Mouse (Mus musculus) brain, embryonic 14.5 days (tissue): Measurements from ENCODE around the gene Zfp536. TPM values are rescaled to one million over a fixed set of nuclear protein-coding genes. Genes with fewer than 3 reads are reported as not detected.
A peak's percentile ranks its signal among the peaks of the same experiment; 100 is the strongest.

ENCODE experiments used
- DNase-seq: peaks from one replicate; pipeline ENCODE4 v3.0.0-alpha.2; 2011; ENCODE audit warnings: low read depth
- CTCF ChIP-seq: fragments of 200-500 bp; IDR thresholded peaks from 2 replicates; pipeline ENCODE4 v1.5.1; 2012; ENCODE audit warnings: inconsistent platforms, mild to moderate bottlenecking, moderate library complexity, borderline replicate concordance; ENCODE audit not compliant: insufficient read depth, insufficient read length; ENCODE audit errors: extremely low read depth
- POLR2A ChIP-seq: fragments of 200-500 bp; IDR thresholded peaks from 2 replicates; pipeline ENCODE4 v1.6.1; 2012; ENCODE audit warnings: mild to moderate bottlenecking, inconsistent platforms, borderline replicate concordance; ENCODE audit not compliant: poor library complexity, insufficient read depth, insufficient read length, severe bottlenecking; ENCODE audit errors: extremely low read depth
- polyA plus RNA-seq: library from polyadenylated mRNA; depleted of rRNA; stranded (reverse); fragments of >200 nt; gene quantifications from 2 replicates; pipeline ENCODE4 v1.2.3, GENCODE M21; 2012; rRNA removed

Gene Zfp536
- polyA plus RNA-seq, result 21.2 and 30.4 TPM in 2 replicates

DNA sequence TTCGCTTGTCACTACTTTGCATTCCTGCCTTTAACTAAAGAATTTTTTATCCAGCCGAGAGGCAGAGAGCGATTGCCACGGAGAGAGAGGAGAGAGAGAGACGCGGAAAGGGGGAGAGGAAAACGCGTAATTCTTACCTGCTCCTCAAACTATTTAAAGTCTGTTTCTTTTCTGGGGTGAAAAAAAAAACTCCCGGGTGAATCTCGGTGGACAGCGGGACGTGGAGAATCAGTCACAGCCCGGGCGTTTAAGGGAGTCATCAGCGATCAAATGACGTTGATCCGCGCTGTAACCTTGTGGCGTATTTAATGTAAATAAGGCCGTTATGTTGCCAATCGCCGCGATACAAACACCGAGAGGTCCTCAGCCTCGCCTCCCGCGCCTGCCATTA, at the start of gene Zfp536:
Zfp536 (minus strand) TSS at position 330 of the 391 bp plus-strand sequence.
- no peak for TF ChIP-seq POLR2A
- no peak for TF ChIP-seq CTCF
- DNase-seq, result peak; percentile 71

DNA sequence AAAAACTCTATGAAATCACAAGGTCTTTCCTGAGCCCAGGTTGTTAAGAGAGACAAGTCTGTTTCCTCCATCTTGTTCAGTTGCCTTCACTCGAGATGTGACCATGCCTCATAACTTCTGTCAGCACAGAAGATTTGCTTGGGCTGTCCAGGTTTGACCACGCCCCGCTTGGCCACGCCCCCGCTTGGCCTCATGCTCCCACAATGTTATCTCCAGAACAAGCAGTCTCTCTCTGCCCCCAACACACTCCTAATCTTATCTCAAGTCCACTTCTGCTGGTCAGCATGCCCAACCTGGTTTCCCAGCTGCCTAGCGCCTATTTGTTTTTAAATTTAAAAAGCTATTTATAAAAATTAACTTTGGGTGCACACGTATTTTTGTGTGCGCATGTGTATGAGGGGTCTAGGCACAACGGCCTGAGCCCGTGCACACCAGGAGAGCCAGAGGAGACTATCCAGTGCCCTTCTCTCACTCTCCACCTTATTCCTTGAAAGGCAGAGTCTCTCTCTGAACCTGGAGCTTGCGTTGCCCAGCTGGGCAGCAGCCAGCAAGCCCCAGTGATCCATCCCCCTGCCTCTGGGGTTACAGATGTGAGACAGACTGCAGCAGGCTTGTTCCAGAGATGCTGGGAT, 47.3 kb upstream of the Zfp536 start:
- TF ChIP-seq POLR2A, result no peak
- TF ChIP-seq CTCF, result no peak
- DNase-seq, result no peak

DNA sequence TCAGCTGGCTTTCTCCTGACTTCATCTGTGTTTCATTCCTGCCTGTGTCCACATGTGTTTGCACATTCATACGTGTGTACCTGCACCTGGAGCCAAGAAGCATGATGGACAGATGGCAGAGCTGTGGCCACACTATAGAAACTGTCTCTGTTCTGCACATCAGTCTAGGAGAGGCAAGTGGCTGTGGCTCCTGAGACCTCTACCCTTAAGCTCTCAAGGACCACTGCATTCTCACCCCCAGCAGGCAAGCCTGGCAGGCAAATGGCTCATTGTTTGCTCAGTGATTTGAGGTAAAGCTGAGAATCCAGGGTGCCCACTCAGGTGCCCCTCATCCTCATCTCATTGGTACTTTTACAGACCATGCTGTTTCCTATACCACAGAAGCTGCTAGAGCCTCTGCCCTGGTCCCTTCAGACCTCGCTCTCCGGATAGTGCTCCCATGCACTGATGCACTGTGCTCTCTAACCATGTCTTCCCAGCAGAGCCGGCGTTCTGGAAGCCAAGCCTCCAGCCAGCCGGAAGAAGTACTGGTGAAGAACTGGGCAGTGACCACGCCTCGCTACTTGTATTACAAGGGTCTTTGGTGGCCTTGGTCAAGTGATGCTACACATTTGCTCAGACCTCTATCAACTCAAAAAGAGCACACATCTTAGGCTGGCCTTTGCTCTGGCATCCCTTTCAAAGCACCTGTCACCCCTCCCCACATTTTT, 45.3 kb upstream of the Zfp536 start:
- no peak for TF ChIP-seq POLR2A
- no peak for TF ChIP-seq CTCF
- no peak for DNase-seq

DNA sequence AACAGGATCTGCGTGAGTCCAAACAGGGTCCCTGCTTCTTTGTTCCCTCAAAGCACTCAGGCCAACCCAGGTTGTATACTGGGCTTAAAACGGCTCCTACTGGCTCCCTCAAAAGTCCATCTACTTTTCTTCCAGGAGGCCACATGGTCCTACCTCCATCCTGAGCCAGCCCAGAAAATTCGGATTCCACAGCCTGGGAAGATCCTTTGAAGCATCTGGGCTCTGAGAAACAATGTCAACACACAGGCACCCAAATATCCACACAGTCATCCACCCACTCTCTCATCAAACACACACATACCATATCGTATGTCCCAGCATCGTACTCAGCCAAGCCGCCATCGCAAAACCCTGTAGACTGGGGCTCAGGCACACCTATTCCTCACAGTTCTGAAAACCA, 43.5 kb upstream of the Zfp536 start:
- no peak for DNase-seq
- TF ChIP-seq CTCF (no peak), POLR2A (no peak)

DNA sequence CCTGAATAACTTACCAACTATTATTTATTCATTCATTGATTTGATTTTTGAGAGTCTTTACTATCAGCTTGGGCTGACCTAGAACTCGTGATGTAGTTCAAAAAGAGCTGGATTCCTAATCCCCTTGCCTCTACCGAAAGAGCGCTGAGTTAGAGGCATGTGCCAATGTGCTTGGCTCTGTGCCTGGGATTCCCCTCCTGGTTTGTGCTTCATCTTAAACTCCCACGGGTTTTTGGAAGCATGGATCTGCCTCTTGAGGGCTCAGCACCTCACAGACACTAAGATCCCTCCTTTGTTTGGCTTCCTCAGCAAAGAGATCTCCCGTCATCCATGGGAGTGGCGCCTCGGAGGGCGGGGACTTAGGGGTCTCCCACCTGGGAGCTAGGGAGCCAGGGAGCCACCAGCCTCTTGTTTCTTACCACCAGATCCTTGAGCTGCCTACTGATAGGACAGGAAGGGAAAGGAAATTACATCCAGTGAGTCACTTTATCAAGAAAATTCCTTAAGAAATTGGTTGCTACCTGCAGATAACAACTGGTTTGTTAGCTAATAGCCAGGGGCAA, 41.5 kb upstream of the Zfp536 start:
- DNase-seq, result peak; percentile 14
- TF ChIP-seq POLR2A, result no peak

DNA sequence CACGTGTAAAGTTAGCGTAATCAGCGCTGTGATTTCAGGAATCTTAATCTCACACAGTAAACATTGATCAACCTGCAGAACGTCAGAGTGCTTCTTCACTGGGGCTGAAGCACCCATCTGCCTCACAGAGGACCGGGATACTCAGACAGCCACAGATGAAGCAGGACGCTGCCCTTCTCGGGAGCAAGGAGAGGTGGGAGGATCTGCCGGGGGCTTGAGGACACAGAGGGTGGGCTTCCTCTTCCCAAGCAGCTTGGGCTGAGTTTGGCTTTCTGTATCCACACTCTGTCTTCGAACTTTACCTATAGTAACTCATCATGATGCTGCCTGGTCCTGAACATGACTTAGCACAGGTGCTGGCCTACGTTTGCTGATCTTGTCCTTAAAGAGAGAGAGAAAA, 40.2 kb upstream of the Zfp536 start:
- TF ChIP-seq CTCF (no peak), POLR2A (no peak)
- no peak for DNase-seq

DNA sequence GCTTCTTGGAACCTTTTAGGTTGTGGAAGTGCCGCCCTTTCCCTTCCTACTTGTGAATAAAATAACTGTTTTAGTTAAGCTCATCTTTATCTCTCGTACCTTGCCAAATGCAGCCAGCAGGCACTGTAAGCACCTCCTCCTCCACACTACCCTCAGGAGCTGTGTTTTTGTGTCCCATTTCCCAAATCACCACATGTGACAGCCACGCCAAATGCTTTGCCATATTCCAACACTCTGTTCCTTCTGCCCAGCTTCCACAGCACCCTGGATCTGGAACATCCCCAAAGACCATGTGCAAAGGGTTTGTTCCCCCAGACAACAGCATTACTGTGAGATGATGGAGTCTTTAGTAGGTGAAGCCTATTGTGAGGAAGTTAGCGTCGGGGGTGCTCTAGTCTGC, 36.5 kb upstream of the Zfp536 start:
- no peak for DNase-seq
- no peak for TF ChIP-seq POLR2A
- TF ChIP-seq CTCF, result no peak

DNA sequence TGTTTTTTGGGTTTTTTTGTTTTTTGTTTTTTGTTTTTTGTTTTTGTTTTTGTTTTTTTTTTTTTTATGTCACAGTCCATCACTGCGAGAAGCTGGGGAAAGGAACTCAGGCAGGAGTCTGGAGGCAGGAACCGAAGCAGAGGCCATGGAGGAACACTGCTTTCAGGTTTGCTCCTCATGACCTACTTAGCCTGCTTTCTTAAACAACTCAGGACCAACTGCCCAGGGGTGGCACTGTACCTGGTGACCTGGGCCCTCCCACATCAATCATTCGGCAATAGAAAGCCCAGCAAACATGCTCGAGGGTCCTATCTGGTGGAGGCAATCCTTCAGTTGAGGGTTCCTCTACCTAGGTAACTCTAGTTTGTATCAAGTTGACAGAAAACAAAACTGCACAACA, 35.6 kb upstream of the Zfp536 start:
- TF ChIP-seq CTCF, result no peak
- DNase-seq, result no peak

DNA sequence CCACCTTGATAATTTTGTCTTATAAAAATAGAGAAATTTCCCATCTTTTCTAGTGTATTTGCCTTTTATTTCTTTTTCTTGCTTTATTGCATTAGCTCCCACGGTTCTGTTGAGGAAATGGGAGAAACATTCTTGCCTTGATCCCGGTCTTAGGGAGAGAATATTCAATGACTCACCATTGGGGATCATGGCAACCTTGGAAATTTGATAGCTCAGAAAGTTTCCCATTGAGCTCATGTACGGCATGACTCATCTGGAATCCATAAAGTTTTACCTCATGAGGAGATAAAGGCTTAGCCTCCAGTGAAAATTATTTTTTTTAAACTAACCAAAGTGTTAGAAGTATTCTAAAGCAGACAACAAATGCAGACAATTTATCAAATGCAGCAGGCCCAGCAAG, 27.7 kb upstream of the Zfp536 start:
- no peak for DNase-seq
- TF ChIP-seq CTCF, result no peak

DNA sequence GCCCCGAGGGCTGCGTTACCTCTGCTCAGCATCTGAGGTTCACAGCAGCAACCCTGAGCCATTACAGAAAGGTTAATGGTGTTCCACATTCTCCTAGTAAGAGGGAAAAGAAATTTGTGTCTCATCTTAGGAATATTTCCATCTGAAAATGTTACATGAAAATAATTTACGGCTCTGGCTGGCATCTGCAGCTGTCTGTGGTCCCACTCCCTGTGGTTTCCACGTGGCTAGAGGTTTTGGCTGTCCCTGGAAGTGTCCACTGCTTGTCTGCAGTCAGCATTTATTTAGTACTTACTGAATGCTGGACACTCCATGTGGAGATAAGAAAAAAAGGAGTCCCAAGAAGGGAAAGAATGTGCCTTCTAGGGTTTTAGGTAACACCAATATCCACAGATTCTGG, 15.3 kb upstream of the Zfp536 start:
- no peak for TF ChIP-seq POLR2A
- no peak for TF ChIP-seq CTCF
- no peak for DNase-seq

DNA sequence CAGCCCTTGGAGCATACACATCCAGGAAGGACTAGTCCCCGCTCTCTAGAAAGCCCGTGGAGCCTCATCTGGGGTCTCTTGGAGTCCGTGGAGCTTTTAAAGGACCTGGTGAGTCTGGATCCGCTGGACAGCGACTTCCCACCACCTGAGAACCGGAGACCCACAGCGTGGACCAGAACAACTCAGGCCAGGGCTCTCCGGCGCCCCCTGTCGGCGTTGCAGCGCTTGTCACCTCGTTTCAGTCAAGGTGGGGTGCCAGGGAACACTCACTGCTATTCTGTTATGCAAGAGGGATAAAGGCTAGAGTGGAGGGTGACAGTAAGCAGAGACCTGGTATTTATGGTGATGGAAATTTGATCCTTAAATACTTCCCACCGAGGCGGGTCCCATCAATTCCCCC, 2.1 kb upstream of the Zfp536 start:
- DNase-seq, result peak; percentile 68

DNA sequence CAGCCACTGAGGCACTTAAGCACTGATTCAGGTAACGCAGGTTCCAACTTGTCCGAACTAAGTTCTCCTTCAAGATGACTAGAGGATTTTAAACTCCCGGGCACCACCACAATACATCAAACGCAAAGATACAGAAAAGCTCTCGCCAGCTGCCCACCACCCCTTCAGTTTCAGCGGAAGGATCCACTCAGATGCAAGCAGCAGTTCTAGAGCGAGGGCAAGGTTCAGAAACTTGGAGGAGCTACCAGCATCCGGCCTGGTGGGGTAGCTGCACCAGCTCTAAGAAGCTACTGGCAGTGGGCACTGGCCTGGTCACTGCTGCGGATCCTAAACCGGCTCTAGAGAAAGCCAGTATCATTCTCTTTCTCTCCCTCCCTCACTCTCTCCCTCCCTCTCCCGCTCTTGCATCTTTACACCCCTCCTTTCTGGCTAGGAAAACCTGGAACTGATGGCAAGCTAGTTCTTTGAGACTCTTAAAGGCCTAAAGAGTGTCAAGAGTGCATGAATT, 1.1 kb upstream of the Zfp536 start:
- DNase-seq, result peak; percentile 40
- TF ChIP-seq CTCF (no peak), POLR2A (no peak)

More for the DNA sequence above, 2.1 kb upstream of the Zfp536 start:
- TF ChIP-seq CTCF, result peak; percentile 90
- TF ChIP-seq POLR2A, result no peak

DNA sequence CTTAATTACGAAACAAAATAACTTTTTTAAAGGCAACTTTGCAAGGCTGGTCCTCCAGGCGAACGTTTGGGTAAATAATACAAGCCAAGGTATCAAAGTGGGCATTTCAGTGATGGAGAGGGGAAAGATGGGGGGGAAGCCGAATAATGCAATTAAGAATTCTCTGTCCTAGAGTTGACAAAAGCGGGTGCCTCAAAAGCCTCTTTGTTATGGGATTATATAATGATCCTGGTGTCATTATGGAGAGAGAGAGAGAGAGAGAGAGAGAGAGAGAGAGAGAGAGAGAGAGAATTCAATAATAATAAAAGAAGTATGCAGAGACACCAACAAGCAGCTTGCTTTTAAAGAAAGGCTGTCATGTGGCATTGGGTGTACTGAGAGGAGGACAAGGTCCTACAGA, 465 bp upstream of the Zfp536 start:
- TF ChIP-seq CTCF, result no peak
- no peak for TF ChIP-seq POLR2A
- no peak for DNase-seq
